Mouse (Mus musculus): ENCODE measurements around the gene Prep. TPM values are rescaled to one million over a fixed set of nuclear protein-coding genes. Genes with fewer than 3 reads are reported as not detected.

Prep gene
- polyA plus RNA-seq, 1 experiment, result 4.9 TPM

- 55% methylated on average over 6 of the region's 6 CpGs for WGBS
- no peak overlapping the region for H3K4me3 ChIP-seq (replicated peaks; ENCODE audit: control insufficient read depth, low read depth, low read length)
- TF ChIP-seq POLR2A (IDR thresholded peaks at IDR 0.05; ENCODE audit: borderline replicate concordance, control insufficient read depth, low read depth, low read length), result no peak
- no peak for TF ChIP-seq CTCF (IDR thresholded peaks at IDR 0.05; ENCODE audit: control insufficient read depth, insufficient read depth, low read length)
- H3K27ac ChIP-seq (ENCODE audit: control insufficient read depth, insufficient read depth, low read depth, low read length, poor library complexity), result no peak overlapping the region
- peaks cover 3% of the 10 kb centered on the region for H3K4me1 ChIP-seq (ENCODE audit: control insufficient read depth, insufficient read depth, low read length)
Observed at GRCm38 (mm10) chr10:45130004-45130403, 63.0 kb downstream of the Prep start.

DNA sequence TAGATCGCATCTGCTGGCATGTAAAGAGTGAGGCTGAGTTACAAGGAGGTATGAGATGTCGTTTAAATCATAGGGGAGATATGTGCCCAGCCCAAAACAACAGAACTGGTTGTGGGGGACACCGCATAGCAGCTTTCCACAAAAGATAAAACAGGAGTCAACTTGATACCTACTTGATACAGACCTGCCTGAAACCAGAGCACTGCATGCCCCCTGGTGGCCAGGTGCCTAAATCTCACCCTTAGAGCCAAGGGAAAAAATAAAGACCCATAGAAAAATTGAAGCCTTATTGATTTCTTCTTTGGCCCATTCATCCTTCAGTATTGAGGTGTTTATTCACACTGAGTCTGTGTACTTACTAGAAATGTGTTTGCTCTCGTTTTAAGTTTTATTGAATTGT is 65.4 kb downstream of the Prep start:
- Histone ChIP-seq H3K27ac (ENCODE audit: control insufficient read depth, insufficient read depth, low read depth, low read length, poor library complexity) (no peak overlapping the region), H3K4me1 (ENCODE audit: control insufficient read depth, insufficient read depth, low read length) (peaks cover 3% of the 10 kb centered on the region), H3K4me3 (replicated peaks; ENCODE audit: control insufficient read depth, low read depth, low read length) (no peak overlapping the region)
- TF ChIP-seq CTCF (IDR thresholded peaks at IDR 0.05; ENCODE audit: control insufficient read depth, insufficient read depth, low read length), result peak; percentile 71
- TF ChIP-seq POLR2A (IDR thresholded peaks at IDR 0.05; ENCODE audit: borderline replicate concordance, control insufficient read depth, low read depth, low read length), result no peak
- WGBS, result 57% methylated on average over 4 of the region's 4 CpGs

- H3K4me3 ChIP-seq (replicated peaks; ENCODE audit: control insufficient read depth, low read depth, low read length), result no peak overlapping the region
- no peak overlapping the region for H3K27ac ChIP-seq (ENCODE audit: control insufficient read depth, insufficient read depth, low read depth, low read length, poor library complexity)
- H3K4me1 ChIP-seq (ENCODE audit: control insufficient read depth, insufficient read depth, low read length), result no peaks in the 10 kb centered on the region
- WGBS, result 82% methylated on average over 7 of the region's 7 CpGs
- TF ChIP-seq POLR2A (IDR thresholded peaks at IDR 0.05; ENCODE audit: borderline replicate concordance, control insufficient read depth, low read depth, low read length) (no peak), CTCF (IDR thresholded peaks at IDR 0.05; ENCODE audit: control insufficient read depth, insufficient read depth, low read length) (no peak)
Observed at GRCm38 (mm10) chr10:45136806-45137205, 69.8 kb downstream of the Prep start.

DNA sequence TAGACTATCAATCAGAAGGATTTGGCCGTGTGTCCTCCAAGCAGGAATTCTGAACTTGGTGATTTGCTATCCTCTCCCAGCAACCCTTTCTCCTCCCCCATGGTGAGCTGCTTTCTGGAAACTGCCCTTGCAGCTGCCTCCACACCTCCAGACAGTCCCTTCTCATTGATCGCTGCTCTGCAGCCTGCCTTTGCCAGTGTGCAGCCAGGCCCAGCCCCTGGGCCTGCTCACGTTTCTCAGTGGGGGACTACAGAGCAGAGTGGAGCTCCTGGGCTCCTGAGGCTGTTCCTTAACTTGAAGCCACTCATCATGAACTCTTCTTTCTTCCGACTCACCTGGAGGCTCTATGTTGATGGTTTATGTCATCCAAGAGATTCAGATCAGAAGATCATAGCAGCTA is 72.9 kb downstream of the Prep start:
- TF ChIP-seq CTCF (IDR thresholded peaks at IDR 0.05; ENCODE audit: control insufficient read depth, insufficient read depth, low read length) (no peak), POLR2A (IDR thresholded peaks at IDR 0.05; ENCODE audit: borderline replicate concordance, control insufficient read depth, low read depth, low read length) (no peak)
- H3K4me1 ChIP-seq (ENCODE audit: control insufficient read depth, insufficient read depth, low read length), result no peaks in the 10 kb centered on the region
- H3K4me3 ChIP-seq (replicated peaks; ENCODE audit: control insufficient read depth, low read depth, low read length), result no peak overlapping the region
- WGBS, result 87% methylated on average over 4 of the region's 4 CpGs
- H3K27ac ChIP-seq (ENCODE audit: control insufficient read depth, insufficient read depth, low read depth, low read length, poor library complexity), result no peak overlapping the region

- no peak overlapping the region for H3K27ac ChIP-seq (ENCODE audit: control insufficient read depth, insufficient read depth, low read depth, low read length, poor library complexity)
Observed at GRCm38 (mm10) chr10:45140474-45141212, 73.6 kb downstream of the Prep start.

DNA sequence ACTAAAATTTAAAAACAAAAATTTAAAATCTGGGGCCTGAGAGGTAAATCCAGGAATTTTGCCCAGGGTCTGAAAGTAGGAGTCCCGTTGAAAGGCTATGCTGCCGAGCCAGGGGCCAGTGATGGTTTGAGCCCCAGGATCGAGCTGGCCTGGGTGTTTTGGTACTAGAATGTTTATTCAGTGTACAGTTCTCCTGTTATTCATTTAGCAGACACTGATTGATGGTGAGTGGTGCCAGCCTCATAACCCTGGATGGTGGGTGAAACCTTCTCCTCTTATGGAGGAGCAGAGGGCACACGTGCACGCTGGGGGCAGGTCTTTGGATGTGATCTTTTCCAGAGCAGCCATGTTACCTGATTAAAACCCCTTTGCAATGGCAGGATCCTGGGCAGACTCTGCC is 75.4 kb downstream of the Prep start:
- 86% methylated on average over 5 of the region's 5 CpGs for WGBS
- Histone ChIP-seq H3K27ac (ENCODE audit: control insufficient read depth, insufficient read depth, low read depth, low read length, poor library complexity) (no peak overlapping the region), H3K4me3 (replicated peaks; ENCODE audit: control insufficient read depth, low read depth, low read length) (no peak overlapping the region), H3K4me1 (ENCODE audit: control insufficient read depth, insufficient read depth, low read length) (no peaks in the 10 kb centered on the region)
- TF ChIP-seq POLR2A (IDR thresholded peaks at IDR 0.05; ENCODE audit: borderline replicate concordance, control insufficient read depth, low read depth, low read length) (no peak), CTCF (IDR thresholded peaks at IDR 0.05; ENCODE audit: control insufficient read depth, insufficient read depth, low read length) (no peak)

More at GRCm38 (mm10) chr10:45140474-45141212, 73.6 kb downstream of the Prep start:
- H3K4me3 ChIP-seq (replicated peaks; ENCODE audit: control insufficient read depth, low read depth, low read length), result no peak overlapping the region
- WGBS, result 94% methylated on average over 7 of the region's 7 CpGs
- H3K4me1 ChIP-seq (ENCODE audit: control insufficient read depth, insufficient read depth, low read length), result no peaks in the 10 kb centered on the region
- TF ChIP-seq CTCF (IDR thresholded peaks at IDR 0.05; ENCODE audit: control insufficient read depth, insufficient read depth, low read length) (no peak), POLR2A (IDR thresholded peaks at IDR 0.05; ENCODE audit: borderline replicate concordance, control insufficient read depth, low read depth, low read length) (no peak)

- no peak overlapping the region for H3K27ac ChIP-seq (ENCODE audit: control insufficient read depth, insufficient read depth, low read depth, low read length, poor library complexity)
- TF ChIP-seq POLR2A (IDR thresholded peaks at IDR 0.05; ENCODE audit: borderline replicate concordance, control insufficient read depth, low read depth, low read length) (no peak), CTCF (IDR thresholded peaks at IDR 0.05; ENCODE audit: control insufficient read depth, insufficient read depth, low read length) (no peak)
- 90% methylated on average over 6 of the region's 6 CpGs for WGBS
- no peak overlapping the region for H3K4me3 ChIP-seq (replicated peaks; ENCODE audit: control insufficient read depth, low read depth, low read length)
- H3K4me1 ChIP-seq (ENCODE audit: control insufficient read depth, insufficient read depth, low read length), result no peaks in the 10 kb centered on the region
Observed at GRCm38 (mm10) chr10:45144038-45144817, 77.2 kb downstream of the Prep start.

DNA sequence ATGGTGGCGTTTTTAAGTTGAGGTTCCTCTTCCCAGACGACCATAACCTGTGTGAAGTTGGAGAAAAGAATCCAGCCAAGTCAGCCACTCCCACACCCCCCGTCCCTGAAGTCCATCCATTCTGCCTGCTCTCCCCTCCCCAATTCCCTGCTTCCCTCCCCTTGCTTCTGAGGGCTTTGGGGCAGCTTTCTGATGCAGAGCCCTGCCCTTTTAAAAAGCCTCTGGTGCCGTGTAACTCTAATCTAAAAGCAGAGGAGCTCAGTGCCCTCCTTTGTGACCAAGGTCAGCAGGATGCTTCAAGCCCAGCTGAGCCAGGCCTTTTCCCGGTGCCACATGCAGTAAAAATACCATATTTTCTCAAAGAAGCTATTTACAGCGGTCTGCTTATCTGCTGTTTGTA is 79.8 kb downstream of the Prep start:
- Histone ChIP-seq H3K4me1 (ENCODE audit: control insufficient read depth, insufficient read depth, low read length) (no peaks in the 10 kb centered on the region), H3K27ac (ENCODE audit: control insufficient read depth, insufficient read depth, low read depth, low read length, poor library complexity) (no peak overlapping the region), H3K4me3 (replicated peaks; ENCODE audit: control insufficient read depth, low read depth, low read length) (no peak overlapping the region)
- TF ChIP-seq CTCF (IDR thresholded peaks at IDR 0.05; ENCODE audit: control insufficient read depth, insufficient read depth, low read length), result no peak
- TF ChIP-seq POLR2A (IDR thresholded peaks at IDR 0.05; ENCODE audit: borderline replicate concordance, control insufficient read depth, low read depth, low read length), result no peak
- 66% methylated on average over 6 of the region's 6 CpGs for WGBS

All from bone marrow, adult 2 months (tissue).